Mouse (Mus musculus) left cerebral cortex, postnatal 14 days (tissue): Measurements from ENCODE around the gene Zscan21. TPM values are rescaled to one million over a fixed set of nuclear protein-coding genes. Genes with fewer than 3 reads are reported as not detected.
"Not testable (repeated sequence)": the region's sequence is repeated elsewhere in the genome, so short reads cannot be mapped to it uniquely, and the experiment has no call there.

Source experiments
- DNase-seq, 2 experiments: peaks; one replicate each; pipeline ENCODE4 v3.0.0; 2021 to 2022; ENCODE audit warnings: low spot score in 2 of 2, mixed read lengths in 1 of 2
- intact Hi-C: fragments of 180-260 bp; cut with DNase I; formaldehyde crosslinking; loops from one replicate; pipeline ENCODE4 v1.15.1; 2025
- total RNA-seq, 2 experiments: library from RNA; stranded (reverse); gene quantifications; 2 replicates each; pipeline ENCODE4 v1.2.3; 2021

Zscan21 gene
- total RNA-seq, 2 experiments from 2014 or later = 16.1 to 16.4 TPM

GRCm38 (mm10) chr5:138109847-138110396, 6.8 kb upstream of the Zscan21 start:
- not testable (repeated sequence) for DNase-seq
- intact Hi-C loops = loop anchor here (10.0 kb wide), 2 partner anchors 225 to 325 kb away; partner anchors contain the start of genes Mepce and Zcwpw1

- intact Hi-C loops = loop anchor here (10.0 kb wide), 2 partner anchors 233 to 333 kb away; partner anchors contain the start of genes Mepce and Zcwpw1
- no peak for DNase-seq
Measured at GRCm38 (mm10) chr5:138117199-138118015, 704 bp downstream of the Zscan21 start.

DNA sequence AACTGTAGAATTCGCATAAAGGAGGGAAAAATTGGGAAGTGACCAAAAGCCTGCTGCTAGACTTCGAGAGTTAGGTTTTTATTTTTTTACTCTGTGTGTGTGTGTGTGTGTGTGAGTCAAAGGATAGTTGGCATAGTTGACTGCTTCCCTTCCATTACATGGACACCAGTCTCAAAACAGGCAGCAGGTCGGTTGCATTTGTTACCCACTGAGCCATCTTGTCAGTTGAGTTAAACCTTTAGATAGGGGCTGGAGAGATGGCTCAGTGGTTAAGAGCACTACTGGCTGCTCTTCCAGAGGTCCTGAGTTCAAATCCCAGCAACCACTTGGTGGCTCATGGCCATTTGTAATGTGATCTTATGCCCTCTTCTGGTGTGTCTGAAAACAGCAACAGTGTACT, 1.3 kb downstream of the Zscan21 start:
- no peak for DNase-seq
- intact Hi-C loops = loop anchor here (10.0 kb wide), 2 partner anchors 233 to 333 kb away; partner anchors contain the start of genes Mepce and Zcwpw1

DNA sequence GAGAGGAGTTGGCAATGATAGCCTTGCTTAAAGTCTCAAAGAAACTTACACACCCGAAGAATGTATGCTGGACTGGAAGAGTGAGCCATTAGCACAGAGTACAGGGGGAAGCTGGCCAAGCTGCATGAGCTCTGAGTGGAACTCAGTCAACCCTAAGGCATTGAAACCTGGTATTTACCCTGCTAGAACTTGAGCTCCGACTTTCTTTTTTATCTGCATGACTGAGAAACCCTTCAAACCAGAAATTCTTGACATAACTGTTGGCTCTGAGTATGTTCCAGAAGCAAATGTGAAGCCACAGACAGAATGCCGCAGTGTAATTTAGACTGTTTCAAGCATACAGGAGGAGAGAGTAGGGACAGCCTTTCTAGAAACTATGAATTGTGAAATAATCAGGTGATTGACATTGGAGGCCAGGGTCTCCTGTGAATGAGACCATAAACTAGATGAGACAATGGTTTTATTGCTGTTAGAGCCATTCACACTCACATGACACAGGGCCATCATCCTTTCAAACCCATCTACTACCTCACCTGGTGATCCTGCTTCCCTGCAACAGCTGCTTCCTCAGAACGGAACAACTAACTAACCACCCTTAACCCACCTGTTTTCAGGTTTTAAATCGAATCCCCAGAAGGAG, 15.8 kb downstream of the Zscan21 start:
- no peak for DNase-seq
- intact Hi-C loops = no loop called here

DNA sequence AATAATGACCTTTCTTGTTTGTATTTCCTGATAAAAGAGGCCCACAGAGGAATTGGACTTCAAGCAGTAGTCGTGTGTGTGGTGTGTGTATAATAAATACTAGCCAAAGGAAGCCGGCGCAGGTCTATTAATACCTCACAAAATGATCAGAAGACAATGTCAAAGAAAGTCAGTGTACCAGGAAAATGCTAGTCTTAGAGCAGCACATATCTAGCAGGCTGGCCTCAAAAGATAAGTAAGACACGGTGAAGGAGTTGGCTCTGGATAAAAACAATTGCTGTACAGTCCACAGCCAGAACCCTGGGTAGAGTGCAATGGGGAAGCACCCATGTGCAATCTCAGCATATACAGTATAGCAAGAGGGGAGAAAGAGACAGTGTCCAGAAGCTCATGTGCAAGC, 20.6 kb downstream of the Zscan21 start:
- intact Hi-C loops = no loop called here
- no peak for DNase-seq

DNA sequence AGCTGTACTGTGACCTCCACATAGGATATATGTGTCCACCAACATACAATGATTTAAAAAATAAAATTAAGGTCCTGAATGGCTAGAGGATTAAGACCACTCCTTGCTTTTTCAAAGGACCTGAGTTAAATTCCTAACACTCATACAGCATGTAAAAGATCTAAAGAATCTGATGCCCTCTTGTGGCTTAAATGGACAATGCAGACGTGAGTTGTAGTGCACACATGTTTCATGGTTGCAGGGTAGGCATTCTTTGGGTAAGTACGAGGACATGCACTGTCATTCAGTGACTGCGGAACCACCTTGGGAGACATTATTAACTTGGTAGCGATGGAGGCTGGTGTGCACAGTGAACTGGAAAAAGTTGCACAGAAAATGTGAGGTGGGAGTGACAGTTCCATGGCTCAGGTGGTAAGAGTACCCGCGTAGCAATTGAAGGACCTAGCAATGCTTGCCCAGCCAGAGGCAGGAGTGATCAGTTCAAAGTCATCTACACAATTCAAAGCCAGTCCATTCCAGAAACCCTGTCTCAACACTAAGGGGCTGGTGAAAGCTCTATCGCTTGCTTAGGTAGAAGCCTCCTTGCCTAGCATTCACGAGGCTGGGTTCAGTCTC, 21.3 kb downstream of the Zscan21 start:
- peak; percentile 36 to 48 for DNase-seq
- intact Hi-C loops = no loop called here

GRCm38 (mm10) chr5:138138585-138138984, 21.9 kb downstream of the Zscan21 start:
- no peak for DNase-seq
- intact Hi-C loops = no loop called here

GRCm38 (mm10) chr5:138154390-138154789, 37.7 kb downstream of the Zscan21 start:
- DNase-seq = no peak
- intact Hi-C loops = no loop called here

- intact Hi-C loops = loop anchor here (5.0 kb wide), 1 partner anchor 368 kb away; the partner anchor contains the start of genes Mepce and Zcwpw1
- peak; percentile 89 to 96 for DNase-seq
Measured at GRCm38 (mm10) chr5:138155443-138155976, 38.8 kb downstream of the Zscan21 start, which contains the start of gene Zfp113. Zfp113 (minus strand) TSS chr5:138155744.

DNA sequence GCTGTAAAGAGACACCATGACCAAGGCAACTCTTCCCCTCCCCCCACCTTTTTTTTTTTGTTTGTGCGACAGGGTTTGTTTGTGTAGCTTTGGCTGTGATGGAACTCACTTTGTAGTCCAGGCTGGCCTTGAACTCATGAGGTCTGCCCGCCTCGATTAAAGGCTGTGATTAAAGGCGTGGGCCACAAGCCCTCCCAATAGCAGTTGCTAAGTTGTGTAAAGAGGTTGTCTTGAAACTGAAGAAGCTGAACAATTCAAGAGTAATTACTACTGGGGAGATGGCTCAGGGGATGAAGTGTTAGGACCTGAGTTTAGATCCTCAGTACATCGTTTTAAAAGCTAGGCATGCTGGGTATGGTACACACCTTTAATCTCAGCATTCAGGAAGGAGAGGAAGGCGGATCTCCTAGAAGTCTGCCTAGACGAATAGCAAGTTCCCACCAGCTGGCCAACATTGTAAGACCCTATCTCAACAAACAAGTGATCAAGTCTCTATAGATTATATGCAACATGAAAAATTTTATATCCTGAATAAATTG, 43.6 kb downstream of the Zscan21 start:
- intact Hi-C loops = no loop called here
- no peak for DNase-seq

- peak; percentile 94 to 95 for DNase-seq
- intact Hi-C loops = loop anchor here (1.0 kb wide), 1 partner anchor 26 kb away; the partner anchor contains the start of genes Cnpy4 and Taf6
Measured at GRCm38 (mm10) chr5:138160842-138161665, 44.4 kb downstream of the Zscan21 start, which contains the start of gene Cops6. Cops6 (plus strand) TSS chr5:138161071.

DNA sequence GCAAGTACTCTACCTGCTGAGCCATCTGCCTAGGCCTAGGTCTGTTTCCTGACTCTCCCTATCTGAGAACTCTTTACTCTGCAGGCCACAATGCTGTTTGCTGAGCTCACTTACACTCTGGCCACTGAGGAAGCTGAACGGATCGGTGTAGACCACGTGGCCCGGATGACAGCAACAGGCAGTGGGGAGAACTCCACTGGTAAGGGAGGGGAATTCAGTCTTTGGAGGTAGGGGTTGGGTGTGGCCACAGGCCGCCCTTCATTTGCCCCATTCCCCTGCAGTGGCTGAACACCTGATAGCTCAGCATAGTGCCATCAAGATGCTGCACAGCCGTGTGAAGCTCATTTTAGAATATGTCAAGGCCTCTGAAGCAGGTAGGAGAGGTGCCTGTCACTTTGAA, 46.3 kb downstream of the Zscan21 start:
- DNase-seq = no peak

GRCm38 (mm10) chr5:138163610-138164009, 46.9 kb downstream of the Zscan21 start:
- intact Hi-C loops = no loop called here

More for the DNA sequence above, 46.3 kb downstream of the Zscan21 start:
- intact Hi-C loops = no loop called here

DNA sequence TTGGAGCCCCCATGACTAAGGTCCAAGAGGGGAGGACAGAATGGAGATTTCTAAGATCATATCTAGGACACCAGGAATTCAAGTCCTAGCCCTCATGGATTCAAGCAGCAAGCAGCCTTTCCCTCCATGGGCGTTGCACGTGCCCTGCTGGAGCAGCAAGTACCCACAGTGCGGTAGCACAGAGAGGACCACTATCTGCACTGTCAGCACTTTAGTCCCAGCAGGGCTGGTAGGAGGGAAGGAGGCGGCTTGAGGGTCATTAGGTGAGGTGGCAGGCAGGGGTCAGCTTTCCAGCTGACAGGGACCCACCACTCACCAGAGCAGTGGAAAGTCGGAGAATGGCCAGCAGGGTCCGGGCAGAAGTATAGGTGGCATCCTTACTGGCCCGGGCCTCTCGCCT, 48.9 kb downstream of the Zscan21 start:
- DNase-seq = no peak

More at GRCm38 (mm10) chr5:138163610-138164009, 46.9 kb downstream of the Zscan21 start:
- DNase-seq = no peak

GRCm38 (mm10) chr5:138170936-138171561, 54.3 kb downstream of the Zscan21 start:
- peak; percentile 95 to 97 for DNase-seq
- intact Hi-C loops = no loop called here

More for the DNA sequence above, 48.9 kb downstream of the Zscan21 start:
- intact Hi-C loops = no loop called here

DNA sequence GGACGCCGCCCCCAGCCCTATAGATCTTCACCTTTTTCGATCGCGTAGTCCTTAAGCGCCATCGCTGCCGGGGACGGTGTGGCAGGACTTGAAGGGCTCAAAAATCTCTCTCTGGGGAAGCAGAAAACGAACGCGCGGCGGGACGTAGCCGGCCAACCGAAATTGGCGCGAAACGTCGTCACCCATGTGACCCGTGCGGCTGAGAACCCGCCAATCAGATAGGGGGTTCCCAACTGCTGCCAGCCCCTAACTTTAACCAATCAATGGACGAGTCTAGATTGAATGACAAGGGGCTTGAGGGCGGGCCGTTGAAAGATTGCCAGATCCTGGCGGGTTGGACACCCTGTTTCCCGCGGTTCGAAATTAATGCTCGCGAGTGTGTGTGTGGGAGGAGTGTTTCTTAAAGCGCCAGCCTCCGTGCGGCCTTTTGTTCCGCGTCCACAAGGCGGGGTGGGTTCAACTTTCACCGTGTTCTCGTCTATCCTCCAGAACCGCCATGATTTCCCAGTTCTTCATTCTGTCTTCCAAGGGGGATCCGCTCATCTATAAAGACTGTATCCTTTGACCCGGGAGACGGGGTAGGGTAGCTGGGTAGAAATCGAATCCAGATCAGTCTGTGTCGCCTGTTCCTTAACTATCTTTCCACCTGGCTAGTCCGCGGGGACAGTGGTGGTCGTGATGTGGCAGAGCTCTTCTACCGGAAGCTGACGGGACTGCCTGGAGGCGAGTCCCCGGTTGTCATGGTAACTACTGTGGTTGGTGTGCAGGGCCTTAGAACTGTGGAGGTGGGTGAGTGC, 55.2 kb downstream of the Zscan21 start, which contains the start of the genes Ap4m1 and Mcm7:
Gene Ap4m1, plus strand, starts transcription at position 308 of the 797 bp plus-strand sequence.
Gene Mcm7, minus strand, starts transcription at position 728 of the 797 bp plus-strand sequence.
- intact Hi-C loops = no loop called here
- peak; percentile 97 to 99 for DNase-seq

GRCm38 (mm10) chr5:138173217-138173616, 56.5 kb downstream of the Zscan21 start:
- no peak for DNase-seq
- intact Hi-C loops = no loop called here
